Mouse (Mus musculus): ENCODE measurements at regions not wholly inside any gene's neighbourhood (a gene's known extent, or its start where the extent isn't known, plus 50 kb on each side); places are given as distances from the start of the nearest gene placed in this dataset.

DNA sequence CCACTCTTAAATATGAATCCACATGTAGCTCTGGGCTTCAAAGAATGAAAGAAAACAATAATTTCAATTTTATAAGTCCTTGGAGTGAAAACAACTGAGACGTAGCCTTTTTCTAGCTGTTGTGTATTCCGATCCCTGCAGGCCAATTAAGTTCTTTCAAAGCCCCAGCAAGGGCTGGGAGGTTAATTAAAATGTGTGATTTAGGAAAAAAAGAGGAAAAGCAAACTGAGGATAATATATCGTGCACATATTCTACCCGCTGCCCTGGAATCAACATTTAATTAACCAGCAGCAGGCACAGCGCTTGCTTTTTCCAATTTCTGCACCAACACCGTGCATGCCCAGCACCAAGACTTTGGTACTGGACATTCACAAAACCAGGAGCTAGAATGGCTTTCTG, 167.0 kb downstream of the Nectin3 start:
- H3K4me3 ChIP-seq, result no peak overlapping the region
- H3K27ac ChIP-seq, result no peak overlapping the region
- ATAC-seq (ENCODE audit: borderline replicate concordance, extremely low read depth, low FRiP score, low TSS enrichment), result no peak
- no peaks in the 10 kb centered on the region for H3K36me3 ChIP-seq
- H3K4me2 ChIP-seq, result no peak overlapping the region
- H3K9me3 ChIP-seq, result no peaks in the 10 kb centered on the region
- H3K9ac ChIP-seq, result no peak overlapping the region
- 86% methylated on average over 6 of the region's 6 CpGs for WGBS
- no peaks in the 10 kb centered on the region for H3K27me3 ChIP-seq
- no peaks in the 10 kb centered on the region for H3K4me1 ChIP-seq

DNA sequence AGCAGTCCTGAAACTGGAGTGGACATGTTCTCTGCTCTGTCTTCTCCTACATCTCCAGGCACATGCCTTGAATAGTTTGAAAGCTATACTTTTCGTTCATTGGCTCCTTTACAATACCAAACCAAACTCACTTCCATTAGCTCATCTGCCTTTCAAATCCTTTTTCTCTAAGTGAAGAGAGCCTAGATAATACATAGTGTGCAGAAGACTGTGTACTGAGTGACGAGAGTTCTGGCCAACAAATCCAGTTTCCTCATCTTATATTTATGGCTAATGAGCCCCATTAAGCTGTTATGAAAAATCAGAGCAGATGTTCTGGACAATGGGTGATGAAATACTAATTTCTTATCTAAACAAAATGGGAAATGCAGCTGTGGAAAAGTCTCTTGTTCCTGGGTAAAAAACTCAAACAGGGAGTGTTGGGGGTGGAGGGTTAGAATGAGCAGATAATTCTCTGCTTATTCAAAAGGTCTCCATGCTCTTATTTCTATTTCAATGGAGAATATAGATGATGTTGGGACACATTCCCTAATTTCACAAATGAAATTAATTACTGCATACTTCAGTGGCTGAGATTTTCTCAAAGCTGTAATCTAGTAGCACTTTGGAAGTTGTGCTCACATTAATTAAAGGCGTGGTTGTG, 144.3 kb upstream of the Gm4737 start:
- Histone ChIP-seq H3K36me3 (no peaks in the 10 kb centered on the region), H3K4me2 (no peak overlapping the region), H3K4me1 (no peaks in the 10 kb centered on the region), H3K9ac (no peak overlapping the region), H3K4me3 (no peak overlapping the region), H3K27ac (no peak overlapping the region), H3K9me3 (no peaks in the 10 kb centered on the region), H3K27me3 (no peaks in the 10 kb centered on the region)
- no peak for ATAC-seq (ENCODE audit: borderline replicate concordance, extremely low read depth, low FRiP score, low TSS enrichment)
- 59% methylated on average over 3 of the region's 3 CpGs for WGBS

DNA sequence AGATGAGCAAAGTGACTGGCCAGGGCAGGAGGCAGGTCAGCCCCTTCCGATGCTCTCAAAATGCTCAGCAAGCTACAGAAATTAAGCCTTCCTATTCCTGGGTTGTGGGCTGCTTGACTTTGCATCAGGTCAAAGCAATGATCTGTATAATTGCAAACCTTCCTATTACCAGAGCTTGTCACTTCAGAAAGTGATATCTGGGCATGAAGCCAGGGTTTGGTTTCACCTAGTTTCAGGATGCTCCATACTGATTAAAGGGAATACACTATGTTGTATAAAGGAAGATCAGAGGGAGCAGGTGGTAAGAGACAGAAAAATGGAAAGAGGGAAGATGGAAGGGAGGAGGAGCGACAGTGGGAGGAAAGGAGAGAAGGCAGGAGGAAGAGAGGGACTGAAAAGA, 142.3 kb upstream of the Gm4737 start:
- Histone ChIP-seq H3K4me3 (no peak overlapping the region), H3K27me3 (no peaks in the 10 kb centered on the region), H3K27ac (no peak overlapping the region), H3K4me2 (no peak overlapping the region), H3K4me1 (no peaks in the 10 kb centered on the region), H3K9me3 (no peaks in the 10 kb centered on the region), H3K36me3 (no peaks in the 10 kb centered on the region), H3K9ac (no peak overlapping the region)
- ATAC-seq (ENCODE audit: borderline replicate concordance, extremely low read depth, low FRiP score, low TSS enrichment), result no peak
- 76% methylated on average over 2 of the region's 2 CpGs for WGBS

- 72% methylated on average over 2 of the region's 2 CpGs for WGBS
- Histone ChIP-seq H3K4me3 (no peak overlapping the region), H3K4me1 (no peaks in the 10 kb centered on the region), H3K27me3 (no peaks in the 10 kb centered on the region), H3K4me2 (no peak overlapping the region), H3K36me3 (no peaks in the 10 kb centered on the region), H3K9ac (no peak overlapping the region), H3K27ac (no peak overlapping the region), H3K9me3 (no peaks in the 10 kb centered on the region)
- no peak for ATAC-seq (ENCODE audit: borderline replicate concordance, extremely low read depth, low FRiP score, low TSS enrichment)
Observed at GRCm38 (mm10) chr16:46296412-46296811, 141.5 kb upstream of the Gm4737 start.

DNA sequence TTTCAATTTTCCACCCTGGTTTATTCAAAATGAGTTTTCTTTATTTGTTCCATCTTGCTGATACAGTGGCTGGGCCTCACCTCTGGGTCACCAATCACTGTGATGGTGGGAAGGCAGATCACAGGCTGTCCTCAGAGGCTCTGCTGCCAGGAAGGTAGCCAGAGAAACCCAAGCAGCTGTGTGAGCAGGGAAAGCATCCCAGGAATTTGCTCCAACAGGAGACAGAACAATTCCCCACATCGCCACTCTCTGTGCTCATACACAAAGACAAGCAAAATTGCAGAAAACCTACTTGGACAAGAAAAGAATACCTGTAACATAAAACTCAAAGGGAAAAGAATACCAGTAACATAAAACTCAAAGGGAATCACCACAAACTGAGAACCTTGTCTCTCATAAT, 139.0 kb upstream of the Gm4737 start:
- 39% methylated on average over 1 of the region's 1 CpGs for WGBS
- H3K9ac ChIP-seq, result no peak overlapping the region

GRCm38 (mm10) chr16:46291067-46291833, 136.4 kb upstream of the Gm4737 start:
- no peak overlapping the region for H3K27ac ChIP-seq
- no peaks in the 10 kb centered on the region for H3K36me3 ChIP-seq
- H3K4me3 ChIP-seq, result no peak overlapping the region
- H3K9ac ChIP-seq, result no peak overlapping the region
- ATAC-seq (ENCODE audit: borderline replicate concordance, extremely low read depth, low FRiP score, low TSS enrichment), result no peak
- 71% methylated on average over 6 of the region's 6 CpGs for WGBS
- H3K27me3 ChIP-seq, result no peaks in the 10 kb centered on the region
- H3K4me1 ChIP-seq, result 0 out of 2 replicates have a peak, but pooled peaks cover 2% of the 10 kb centered on the region
- H3K9me3 ChIP-seq, result no peaks in the 10 kb centered on the region
- H3K4me2 ChIP-seq, result no peak overlapping the region

More for the DNA sequence above, 139.0 kb upstream of the Gm4737 start:
- H3K4me1 ChIP-seq, result no peaks in the 10 kb centered on the region
- H3K4me2 ChIP-seq, result no peak overlapping the region
- H3K27ac ChIP-seq, result no peak overlapping the region
- no peaks in the 10 kb centered on the region for H3K27me3 ChIP-seq
- no peak overlapping the region for H3K4me3 ChIP-seq
- no peaks in the 10 kb centered on the region for H3K36me3 ChIP-seq
- no peaks in the 10 kb centered on the region for H3K9me3 ChIP-seq
- ATAC-seq (ENCODE audit: borderline replicate concordance, extremely low read depth, low FRiP score, low TSS enrichment), result no peak

DNA sequence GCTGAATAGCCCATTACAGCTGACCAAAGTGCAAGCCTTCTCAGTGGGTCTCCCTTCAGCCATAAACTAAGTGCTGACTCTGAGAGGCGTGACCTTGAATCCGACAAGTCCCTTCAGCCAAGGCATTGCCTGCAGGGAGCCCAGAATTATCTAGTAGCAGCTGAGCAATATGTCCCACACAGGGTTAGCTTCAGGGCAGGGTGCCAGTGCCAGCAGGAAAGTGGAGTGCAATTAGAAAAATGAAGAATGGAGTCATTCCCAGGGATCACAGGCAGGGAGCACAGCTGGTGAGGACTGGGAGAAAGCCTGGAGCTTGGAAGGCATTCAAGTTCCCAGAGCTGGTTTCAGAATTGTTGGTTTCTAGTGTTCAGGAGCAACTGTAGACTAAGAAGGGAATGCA, 135.3 kb upstream of the Gm4737 start:
- Histone ChIP-seq H3K27me3 (no peaks in the 10 kb centered on the region), H3K9me3 (no peaks in the 10 kb centered on the region), H3K4me3 (no peak overlapping the region), H3K9ac (no peak overlapping the region), H3K36me3 (no peaks in the 10 kb centered on the region), H3K27ac (no peak overlapping the region), H3K4me1 (0 out of 2 replicates have a peak, but pooled peaks cover 4% of the 10 kb centered on the region), H3K4me2 (no peak overlapping the region)
- ATAC-seq (ENCODE audit: borderline replicate concordance, extremely low read depth, low FRiP score, low TSS enrichment), result peak; percentile 81; the same call in 1 of the 2 replicates
- 35% methylated on average over 2 of the region's 2 CpGs for whole genome bisulfite sequencing

- WGBS, result 90% methylated on average over 2 of the region's 2 CpGs
- no peaks in the 10 kb centered on the region for H3K9me3 ChIP-seq
- no peaks in the 10 kb centered on the region for H3K4me1 ChIP-seq
- no peak overlapping the region for H3K4me3 ChIP-seq
- H3K4me2 ChIP-seq, result no peak overlapping the region
- no peaks in the 10 kb centered on the region for H3K27me3 ChIP-seq
- no peak overlapping the region for H3K9ac ChIP-seq
- no peak for ATAC-seq (ENCODE audit: borderline replicate concordance, extremely low read depth, low FRiP score, low TSS enrichment)
- H3K27ac ChIP-seq, result no peak overlapping the region
- H3K36me3 ChIP-seq, result no peaks in the 10 kb centered on the region
Observed at GRCm38 (mm10) chr16:46267533-46267932, 112.7 kb upstream of the Gm4737 start.

DNA sequence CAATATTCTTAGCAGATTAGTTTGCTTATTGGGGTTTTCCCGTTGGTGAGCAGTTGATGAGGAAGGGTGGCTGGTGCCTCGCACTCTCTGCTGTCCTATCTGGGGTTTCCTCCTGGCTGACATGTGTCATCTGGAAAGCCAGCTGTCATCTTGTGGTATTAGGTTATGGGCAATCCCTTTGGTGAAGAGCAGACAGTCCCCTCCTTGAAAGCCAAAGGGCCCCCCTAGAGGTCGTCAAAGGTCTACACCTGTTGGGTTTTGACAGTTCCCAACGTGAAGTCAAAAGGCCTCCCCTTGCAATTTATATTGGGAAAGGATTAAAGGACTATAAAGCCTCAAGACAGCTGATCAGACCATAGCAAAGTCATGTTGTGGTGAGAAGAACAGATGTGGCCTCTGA, 96.8 kb upstream of the Gm4737 start:
- 70% methylated on average over 4 of the region's 4 CpGs for WGBS
- Histone ChIP-seq H3K4me1 (no peaks in the 10 kb centered on the region), H3K36me3 (no peaks in the 10 kb centered on the region), H3K4me2 (no peak overlapping the region), H3K27ac (no peak overlapping the region), H3K9ac (no peak overlapping the region), H3K4me3 (no peak overlapping the region), H3K9me3 (no peaks in the 10 kb centered on the region), H3K27me3 (no peaks in the 10 kb centered on the region)
- no peak for ATAC-seq (ENCODE audit: borderline replicate concordance, extremely low read depth, low FRiP score, low TSS enrichment)

DNA sequence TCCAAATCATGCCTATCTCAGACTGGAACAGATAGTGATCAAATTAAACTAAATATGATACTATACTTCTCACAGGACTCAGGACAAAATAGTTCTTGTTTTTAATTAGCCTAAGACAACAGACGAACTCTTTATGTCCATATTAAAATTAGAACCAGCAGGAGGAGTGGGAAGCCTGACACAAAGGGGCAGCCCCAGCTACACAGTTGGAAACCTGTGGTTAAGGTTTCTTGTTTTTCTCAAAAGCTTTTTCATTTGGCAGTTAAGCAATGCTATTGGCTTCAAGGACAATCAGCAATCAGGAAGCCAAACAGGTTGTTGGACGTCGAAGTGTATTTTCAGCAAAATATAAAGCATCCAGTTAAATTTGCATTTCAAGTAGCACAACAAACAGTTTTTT, 96.1 kb upstream of the Gm4737 start:
- Histone ChIP-seq H3K36me3 (no peaks in the 10 kb centered on the region), H3K9ac (no peak overlapping the region), H3K9me3 (no peaks in the 10 kb centered on the region), H3K4me3 (no peak overlapping the region), H3K4me2 (no peak overlapping the region), H3K4me1 (no peaks in the 10 kb centered on the region), H3K27ac (no peak overlapping the region), H3K27me3 (no peaks in the 10 kb centered on the region)
- no peak for ATAC-seq (ENCODE audit: borderline replicate concordance, extremely low read depth, low FRiP score, low TSS enrichment)
- 83% methylated on average over 3 of the region's 3 CpGs for WGBS

- H3K27ac ChIP-seq, result no peak overlapping the region
- H3K27me3 ChIP-seq, result no peaks in the 10 kb centered on the region
- WGBS, result 86% methylated on average over 5 of the region's 5 CpGs
- no peak overlapping the region for H3K4me2 ChIP-seq
- no peaks in the 10 kb centered on the region for H3K36me3 ChIP-seq
- no peak overlapping the region for H3K9ac ChIP-seq
- no peaks in the 10 kb centered on the region for H3K9me3 ChIP-seq
- no peak overlapping the region for H3K4me3 ChIP-seq
- no peak for ATAC-seq (ENCODE audit: borderline replicate concordance, extremely low read depth, low FRiP score, low TSS enrichment)
- H3K4me1 ChIP-seq, result no peaks in the 10 kb centered on the region
Observed at GRCm38 (mm10) chr16:46245598-46245997, 90.7 kb upstream of the Gm4737 start.

- Histone ChIP-seq H3K27me3 (no peaks in the 10 kb centered on the region), H3K9ac (no peak overlapping the region), H3K27ac (no peak overlapping the region), H3K4me3 (no peak overlapping the region), H3K4me1 (no peaks in the 10 kb centered on the region), H3K4me2 (no peak overlapping the region), H3K36me3 (no peaks in the 10 kb centered on the region), H3K9me3 (no peaks in the 10 kb centered on the region)
- no peak for ATAC-seq (ENCODE audit: borderline replicate concordance, extremely low read depth, low FRiP score, low TSS enrichment)
- WGBS, result 84% methylated on average over 3 of the region's 3 CpGs
Observed at GRCm38 (mm10) chr16:46228744-46229143, 73.9 kb upstream of the Gm4737 start.
